Mouse (Mus musculus) heart, postnatal 25 days (tissue): ENCODE data around the gene Trim33. TPM values are rescaled to one million over a fixed set of nuclear protein-coding genes. Genes with fewer than 3 reads are reported as not detected.
A peak's percentile ranks its signal among the peaks of the same experiment; 100 is the strongest.

Source experiments
- DNase-seq: peaks from one replicate; pipeline ENCODE4 v3.0.0; 2022; ENCODE audit warnings: low spot score
- intact Hi-C: fragments of 180-260 bp; cut with DNase I; formaldehyde crosslinking; loops from one replicate; pipeline ENCODE4 v1.15.1; 2025
- total RNA-seq, 2 experiments: library from RNA; stranded (reverse); gene quantifications; 2 replicates each; pipeline ENCODE4 v1.2.3; 2021

Gene Trim33
- total RNA-seq, 2 experiments from 2014 or later, result 13.8 to 15.6 TPM

GRCm38 (mm10) chr3:103353518-103353917 is 74.4 kb downstream of the Trim33 start:
- DNase-seq, result no peak
- intact Hi-C loops, result no loop called here

DNA sequence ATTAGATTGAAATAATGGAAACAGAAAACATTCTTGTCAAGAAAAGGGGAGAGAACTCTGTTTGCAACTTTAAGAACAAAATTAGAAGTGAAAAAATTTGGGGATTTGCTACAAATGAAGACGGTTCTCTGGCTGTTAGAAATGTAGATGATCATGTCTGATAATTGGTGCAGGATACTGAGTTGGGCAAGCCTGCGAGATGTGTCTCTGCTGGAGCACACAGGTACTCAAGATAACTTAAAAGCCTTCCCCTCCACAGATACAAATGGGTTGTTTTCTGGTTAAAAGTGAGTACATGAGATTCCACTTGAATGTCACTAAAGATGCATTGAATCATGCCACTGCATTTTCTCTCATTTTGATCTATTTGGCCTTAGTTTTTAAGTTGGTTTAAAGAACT is 74.9 kb downstream of the Trim33 start:
- intact Hi-C loops, result no loop called here

GRCm38 (mm10) chr3:103361150-103361549 is 82.1 kb downstream of the Trim33 start:
- intact Hi-C loops, result no loop called here
- DNase-seq, result no peak

More for the DNA sequence above, 74.9 kb downstream of the Trim33 start:
- no peak for DNase-seq

GRCm38 (mm10) chr3:103364182-103364945 is 85.3 kb downstream of the Trim33 start:
- DNase-seq, result no peak
- intact Hi-C loops, result no loop called here

GRCm38 (mm10) chr3:103367176-103367970 is 88.3 kb downstream of the Trim33 start:
- intact Hi-C loops, result no loop called here
- DNase-seq, result no peak

- intact Hi-C loops, result no loop called here
- DNase-seq, result no peak
Measured at GRCm38 (mm10) chr3:103368731-103369130, 89.6 kb downstream of the Trim33 start.

- intact Hi-C loops, result loop anchor here (5.0 kb wide), 2 partner anchors 152 to 192 kb away; no protein-coding TSS in a partner anchor
- DNase-seq, result no peak
Measured at GRCm38 (mm10) chr3:103374028-103374427, 94.9 kb downstream of the Trim33 start.

DNA sequence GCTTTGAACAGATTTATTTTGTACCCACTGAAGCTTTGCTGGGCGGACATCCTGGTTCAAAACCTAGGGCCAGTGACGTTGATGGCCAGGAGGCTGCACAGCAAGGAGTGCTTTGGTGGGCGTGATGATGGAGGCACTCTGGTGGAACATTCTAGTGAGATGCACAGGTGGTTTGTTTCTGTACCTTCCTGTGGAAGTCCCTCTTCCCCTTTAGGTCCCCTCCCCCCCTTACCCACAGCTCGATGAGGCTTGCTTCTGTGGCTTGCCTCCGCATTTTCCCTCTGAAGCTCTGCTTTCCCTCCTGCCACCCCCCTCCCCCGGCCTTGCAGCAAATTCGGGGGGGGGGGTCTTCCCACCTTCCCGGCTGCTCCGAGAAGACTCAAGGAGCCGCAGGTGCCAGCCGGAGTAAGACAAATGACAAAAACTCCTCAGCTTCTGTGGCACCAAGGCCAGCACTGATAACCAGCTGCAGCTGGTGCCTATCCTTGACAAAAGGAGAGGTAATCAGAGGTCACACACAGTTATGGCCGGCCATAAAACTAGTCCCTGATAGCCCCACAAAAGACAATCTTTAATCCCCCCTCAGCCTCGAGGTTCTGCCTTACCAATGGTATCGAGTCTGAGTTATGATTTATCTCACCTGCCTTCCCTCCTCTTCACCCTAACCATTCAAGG is 96.2 kb downstream of the Trim33 start:
- intact Hi-C loops, result no loop called here
- DNase-seq, result no peak

DNA sequence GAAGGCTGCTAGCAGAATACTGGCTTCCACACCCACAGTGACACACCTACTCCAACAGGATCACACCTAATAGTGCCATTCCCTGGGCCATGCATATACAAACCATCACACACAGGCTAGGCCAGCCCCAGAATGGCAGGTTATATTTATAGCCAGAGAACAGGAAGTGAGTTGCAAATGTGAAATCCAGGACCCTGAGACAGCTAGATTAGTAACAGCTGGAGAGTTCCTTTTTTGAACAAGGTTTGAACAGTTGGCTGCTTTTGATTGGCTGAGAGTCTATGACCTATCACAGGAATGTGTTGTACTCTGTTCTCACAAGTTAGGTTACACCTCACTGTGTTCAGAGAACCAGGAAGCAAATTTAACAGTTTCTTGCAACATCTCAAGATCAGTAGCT is 98.9 kb downstream of the Trim33 start:
- intact Hi-C loops, result no loop called here

GRCm38 (mm10) chr3:103379371-103379770 is 100.3 kb downstream of the Trim33 start:
- intact Hi-C loops, result no loop called here
- no peak for DNase-seq

More for the DNA sequence above, 98.9 kb downstream of the Trim33 start:
- DNase-seq, result no peak

DNA sequence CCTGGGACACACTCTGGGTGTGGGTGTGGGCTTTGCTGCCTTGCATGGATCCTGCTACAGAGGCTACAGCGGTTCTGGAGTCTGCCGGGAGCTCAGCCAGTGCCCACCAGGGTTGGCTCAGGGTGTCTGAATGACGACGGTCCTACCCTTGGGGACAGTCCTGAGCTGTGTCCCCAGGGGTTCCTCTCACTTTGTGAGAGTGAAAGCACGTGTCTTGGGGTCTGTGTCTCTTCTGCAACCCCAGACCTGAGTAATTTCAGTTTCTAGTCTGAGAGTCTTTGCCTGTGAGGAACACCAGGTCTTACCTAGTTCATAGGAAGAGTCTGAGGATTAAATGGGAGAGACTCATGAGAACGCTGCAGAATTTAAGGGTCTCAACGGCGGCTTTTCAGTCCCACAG is 101.7 kb downstream of the Trim33 start:
- DNase-seq, result no peak
- intact Hi-C loops, result no loop called here

DNA sequence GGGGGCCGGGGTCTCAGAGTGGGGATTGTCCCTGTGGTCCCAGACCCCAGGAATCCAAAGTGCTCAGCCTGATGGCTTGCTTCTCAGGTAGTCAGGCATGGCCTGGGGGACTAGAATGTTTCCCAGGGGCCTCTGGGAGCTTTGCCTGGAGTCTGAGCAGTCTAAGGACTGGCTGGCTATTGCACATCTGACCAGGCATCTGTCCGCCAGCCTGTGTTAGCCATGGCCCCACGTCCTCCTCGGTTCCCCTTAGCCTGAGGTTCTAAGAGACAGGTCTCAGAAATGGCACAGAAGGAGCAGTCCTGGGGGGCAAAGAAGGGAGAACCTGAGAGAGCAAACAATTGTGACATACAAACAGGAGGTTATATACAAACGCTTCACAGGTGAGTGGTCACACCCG is 102.3 kb downstream of the Trim33 start:
- intact Hi-C loops, result no loop called here
- no peak for DNase-seq

DNA sequence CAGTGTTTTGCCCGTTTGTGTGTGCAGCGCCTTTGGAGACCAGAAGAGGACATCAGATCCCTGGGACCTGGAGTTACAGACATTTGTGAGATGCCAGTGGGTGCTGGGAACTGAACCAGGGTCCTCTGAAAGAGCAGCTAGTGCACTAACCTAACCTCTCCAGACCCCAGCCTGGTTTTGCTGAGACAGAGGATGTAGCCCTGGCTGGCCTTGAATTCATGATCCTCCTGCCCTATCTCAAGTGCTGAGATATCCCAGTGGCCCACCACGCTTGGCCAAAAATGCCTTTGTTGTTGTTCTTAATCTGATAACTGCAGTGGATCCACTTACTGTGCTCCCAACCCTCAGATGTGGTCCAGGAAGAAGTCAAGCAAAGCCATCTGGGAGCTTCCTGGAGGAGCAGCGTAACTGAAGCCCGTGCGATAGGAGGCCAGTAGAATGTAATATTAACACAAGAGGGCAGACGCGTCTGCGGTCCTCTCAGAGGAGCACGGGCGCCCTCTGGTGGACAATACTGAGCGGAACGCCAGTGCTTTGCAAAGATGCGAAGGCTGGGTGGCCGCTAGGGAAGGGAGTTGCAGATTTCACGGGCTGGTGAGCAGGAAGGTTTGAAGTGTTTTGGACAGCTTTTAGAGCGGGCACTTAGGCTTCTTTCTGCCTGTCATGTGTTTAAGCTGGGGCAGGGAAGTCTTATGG is 103.9 kb downstream of the Trim33 start:
- DNase-seq, result peak; percentile 68
- intact Hi-C loops, result no loop called here

DNA sequence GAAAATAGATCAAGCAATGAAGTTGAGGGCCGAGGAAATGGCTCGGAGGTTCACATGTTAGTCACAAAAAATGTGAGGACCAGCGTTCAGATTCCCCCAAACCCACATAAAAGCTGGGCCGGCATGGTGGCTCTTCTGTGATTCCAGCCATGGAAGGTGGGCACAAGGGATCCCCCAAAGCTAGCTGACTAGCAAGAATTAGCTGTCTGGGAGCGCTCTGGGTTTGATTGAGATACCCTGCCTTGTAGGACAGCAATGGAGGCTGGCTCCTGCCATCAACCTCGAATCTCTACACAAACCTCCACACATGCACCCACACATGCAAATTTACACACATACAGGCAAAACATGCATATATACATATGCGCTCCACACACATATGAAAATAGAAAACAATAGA is 105.4 kb downstream of the Trim33 start:
- intact Hi-C loops, result no loop called here

GRCm38 (mm10) chr3:103384949-103385348 is 105.9 kb downstream of the Trim33 start:
- DNase-seq, result no peak
- intact Hi-C loops, result no loop called here

More for the DNA sequence above, 105.4 kb downstream of the Trim33 start:
- no peak for DNase-seq

GRCm38 (mm10) chr3:103385383-103386291 is 106.5 kb downstream of the Trim33 start:
- DNase-seq, result no peak
- intact Hi-C loops, result no loop called here

DNA sequence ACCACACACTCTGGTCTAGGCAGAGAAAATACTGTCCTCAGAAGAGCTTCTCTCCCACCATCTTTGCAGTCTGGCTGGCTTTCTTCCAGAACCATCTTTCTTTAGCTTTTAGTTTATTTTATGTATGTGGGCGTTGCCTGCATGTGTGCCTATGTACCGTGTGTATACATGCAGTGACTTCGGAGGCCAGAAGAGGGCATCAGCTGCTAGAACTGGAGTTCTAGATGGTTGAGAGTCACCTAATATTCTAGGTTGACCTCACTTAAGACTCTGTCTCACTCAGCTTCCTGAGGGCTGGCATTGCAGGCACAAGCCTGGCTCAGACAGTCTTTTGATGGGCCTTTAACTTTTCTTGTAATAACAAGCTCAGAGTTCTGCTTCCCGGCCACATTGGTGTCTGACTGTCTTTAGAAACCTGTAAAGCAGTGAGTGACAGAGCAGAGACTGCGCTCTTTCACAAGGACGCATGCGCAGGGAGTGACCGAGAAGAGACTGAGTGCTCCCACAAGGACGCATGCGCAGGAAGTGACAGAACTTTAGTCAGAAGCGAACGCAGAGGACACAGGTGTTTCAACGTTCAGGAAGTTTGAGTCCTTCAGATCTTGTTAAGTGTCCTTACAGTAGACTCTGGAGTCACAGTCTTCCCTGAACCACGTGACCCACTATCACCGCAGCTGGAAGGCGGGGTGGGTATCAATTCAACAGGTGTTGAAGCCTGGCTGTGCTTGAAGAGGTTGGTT is 107.4 kb downstream of the Trim33 start:
- no peak for DNase-seq
- intact Hi-C loops, result no loop called here

DNA sequence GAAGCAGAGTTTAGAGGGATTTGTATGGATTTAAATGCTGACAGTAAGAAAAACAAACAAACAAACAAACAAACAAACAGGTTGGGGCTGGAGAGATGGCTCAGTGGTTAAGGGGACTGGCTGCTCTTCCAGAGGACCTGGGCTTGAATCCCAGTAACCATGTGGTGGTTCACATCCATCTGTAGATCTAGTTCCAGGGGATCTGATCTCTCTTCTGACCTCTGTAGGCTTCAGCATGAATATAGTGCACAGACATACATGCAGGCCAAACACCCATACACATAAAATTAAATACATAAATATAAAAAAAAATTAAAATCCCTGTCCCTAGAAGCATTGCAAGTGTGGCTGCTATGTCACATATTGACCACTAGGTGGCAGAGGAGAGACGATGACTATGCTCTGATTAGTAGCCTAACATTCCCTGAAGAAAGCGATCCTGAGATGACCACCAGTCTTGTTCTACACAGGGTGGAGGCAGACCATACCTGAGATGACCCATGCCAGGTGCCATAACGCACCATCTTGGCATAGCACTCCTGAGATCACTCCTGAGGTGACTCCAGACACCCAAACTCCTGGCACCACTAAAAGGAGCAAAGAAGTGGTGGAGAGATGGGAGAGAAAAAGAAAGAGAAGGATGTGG is 113.6 kb downstream of the Trim33 start:
- intact Hi-C loops, result loop anchor here (2.0 to 5.0 kb wide), 2 partner anchors 40 to 494 kb away; no protein-coding TSS in a partner anchor
- no peak for DNase-seq
